Mouse (Mus musculus): ENCODE results near the gene Prrx1. TPM values are rescaled to one million over a fixed set of nuclear protein-coding genes. Genes with fewer than 3 reads are reported as not detected.

The Prrx1 gene
- total and polyA plus RNA-seq, 2 experiments from 2014 or later: 7.1 to 10.5 TPM

DNA sequence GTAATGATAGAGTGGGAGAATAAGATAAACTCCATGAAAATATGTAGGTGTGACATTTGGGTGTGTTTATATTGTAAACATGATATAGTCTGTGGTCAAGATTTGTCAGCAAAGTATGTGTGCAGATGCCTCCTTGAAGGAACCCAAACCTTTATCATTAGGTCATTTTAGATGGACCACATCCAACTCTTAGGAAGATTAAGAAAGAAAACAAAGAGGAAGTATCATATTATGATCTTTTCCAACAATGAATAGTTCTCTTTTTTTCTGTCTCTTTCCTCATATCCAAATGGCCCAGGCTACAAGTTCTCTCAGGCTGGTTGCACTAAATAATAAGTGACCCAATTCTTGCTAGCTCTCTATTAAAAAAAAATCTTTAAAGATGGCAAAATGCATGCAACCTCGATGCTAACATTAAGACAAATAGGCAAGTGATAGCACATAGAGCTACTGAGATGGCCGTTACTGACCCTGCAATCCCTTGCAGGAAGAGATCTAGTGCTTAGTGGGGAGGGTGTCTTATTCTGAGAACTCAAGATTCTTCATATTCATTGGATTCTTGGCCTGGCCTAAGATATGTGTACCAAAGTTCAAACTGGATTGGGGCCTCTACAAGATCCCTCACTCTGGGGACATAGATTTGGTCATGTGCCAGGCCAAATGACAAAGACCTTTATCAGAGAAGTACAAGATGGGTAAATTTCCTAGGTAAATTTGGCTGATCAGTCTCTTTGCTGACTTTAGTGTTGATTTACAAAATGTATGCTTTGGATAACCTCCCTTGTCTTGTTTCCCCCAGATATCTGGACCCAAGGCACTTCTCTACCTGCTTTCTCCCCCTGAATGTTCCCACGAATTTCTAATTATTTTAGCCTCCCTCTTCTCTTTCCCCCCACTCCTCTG, 6.4 kb upstream of the Prrx1 start:
- no peak overlapping the region for H3K27ac ChIP-seq (ENCODE audit: low read depth)
- H3K27me3 ChIP-seq (ENCODE audit: control insufficient read depth, insufficient read depth, low read length): peaks cover 13% of the 10 kb centered on the region
- 57% methylated on average over 3 of the region's 3 CpGs for WGBS
- no peaks in the 10 kb centered on the region for H3K4me1 ChIP-seq (ENCODE audit: control insufficient read depth, insufficient read depth)
- no peak for DNase-seq (ENCODE audit: low spot score)
- no peak for ATAC-seq (ENCODE audit: insufficient read depth, low read depth)
- TF ChIP-seq CTCF (IDR thresholded peaks at IDR 0.05; ENCODE audit: low read depth): no peak
- no peak for TF ChIP-seq EP300 (IDR thresholded peaks at IDR 0.05; ENCODE audit: low read depth)
- H3K4me3 ChIP-seq (ENCODE audit: low read depth, low read length): no peak overlapping the region
- no peak overlapping the region for H3K9ac ChIP-seq (replicated peaks; ENCODE audit: low read depth, low read length)
- H3K4me2 ChIP-seq (ENCODE audit: low read depth, low read length): no peak overlapping the region
- H3K9me3 ChIP-seq (replicated peaks; ENCODE audit: control insufficient read depth, low read length): no peaks in the 10 kb centered on the region
- no peaks in the 10 kb centered on the region for H3K36me3 ChIP-seq (replicated peaks; ENCODE audit: control insufficient read depth, insufficient read depth, low read length)

- DNase-seq (ENCODE audit: low spot score) (no peak), ATAC-seq (ENCODE audit: insufficient read depth, low read depth) (no peak)
- Histone ChIP-seq H3K27me3 (ENCODE audit: control insufficient read depth, insufficient read depth, low read length) (peaks cover 20% of the 10 kb centered on the region), H3K4me1 (ENCODE audit: control insufficient read depth, insufficient read depth) (0 out of 2 replicates have a peak, but pooled peaks cover 10% of the 10 kb centered on the region), H3K4me3 (ENCODE audit: low read depth, low read length) (no peak overlapping the region), H3K9me3 (replicated peaks; ENCODE audit: control insufficient read depth, low read length) (no peaks in the 10 kb centered on the region), H3K27ac (ENCODE audit: low read depth) (no peak overlapping the region), H3K9ac (replicated peaks; ENCODE audit: low read depth, low read length) (no peak overlapping the region), H3K4me2 (ENCODE audit: low read depth, low read length) (no peak overlapping the region), H3K36me3 (replicated peaks; ENCODE audit: control insufficient read depth, insufficient read depth, low read length) (no peaks in the 10 kb centered on the region)
- WGBS: 14% methylated on average over 1 of the region's 1 CpGs
- no peak for TF ChIP-seq CTCF (IDR thresholded peaks at IDR 0.05; ENCODE audit: low read depth)
- no peak for TF ChIP-seq EP300 (IDR thresholded peaks at IDR 0.05; ENCODE audit: low read depth)
These were observed 3.4 kb upstream of the Prrx1 start for GRCm38 (mm10) chr1:163316920-163317319.

DNA sequence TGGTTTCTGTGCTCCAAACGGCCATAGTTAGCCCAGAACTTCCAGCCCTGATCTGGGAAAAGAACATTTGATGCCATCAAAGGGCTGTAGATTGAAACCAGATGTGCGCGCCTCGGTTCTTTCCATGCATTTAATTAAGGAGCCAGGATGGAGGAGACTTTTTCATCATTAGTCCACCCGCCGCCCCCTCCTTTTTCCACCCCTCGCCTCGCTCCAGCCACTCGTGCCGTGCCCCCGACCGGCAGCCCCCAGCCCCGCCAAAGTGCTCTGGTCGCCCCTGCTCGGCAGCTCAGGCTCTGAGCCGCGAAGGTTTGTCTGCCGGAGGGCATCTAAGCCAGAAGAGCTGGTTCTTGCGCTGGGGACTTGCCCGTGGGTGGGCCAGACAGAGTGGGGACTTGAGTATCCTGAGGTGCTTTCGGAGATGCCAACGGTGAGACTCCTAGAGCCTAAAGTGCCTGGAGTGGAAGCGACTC, 1.4 kb upstream of the Prrx1 start:
- H3K4me2 ChIP-seq (ENCODE audit: low read depth, low read length): peak overlapping the region; percentile 94
- H3K27ac ChIP-seq (ENCODE audit: low read depth): no peak overlapping the region
- H3K36me3 ChIP-seq (replicated peaks; ENCODE audit: control insufficient read depth, insufficient read depth, low read length): no peaks in the 10 kb centered on the region
- H3K9me3 ChIP-seq (replicated peaks; ENCODE audit: control insufficient read depth, low read length): no peaks in the 10 kb centered on the region
- H3K4me1 ChIP-seq (ENCODE audit: control insufficient read depth, insufficient read depth): 0 out of 2 replicates have a peak, but pooled peaks cover 10% of the 10 kb centered on the region
- H3K27me3 ChIP-seq (ENCODE audit: control insufficient read depth, insufficient read depth, low read length): peaks cover 32% of the 10 kb centered on the region
- no peak overlapping the region for H3K9ac ChIP-seq (replicated peaks; ENCODE audit: low read depth, low read length)
- 5% methylated on average over 23 of the region's 23 CpGs for WGBS
- TF ChIP-seq EP300 (IDR thresholded peaks at IDR 0.05; ENCODE audit: low read depth) (no peak), CTCF (IDR thresholded peaks at IDR 0.05; ENCODE audit: low read depth) (no peak)
- no peak for DNase-seq (ENCODE audit: low spot score)
- no peak for ATAC-seq (ENCODE audit: insufficient read depth, low read depth)
- peak overlapping the region; percentile 75 for H3K4me3 ChIP-seq (ENCODE audit: low read depth, low read length)

GRCm38 (mm10) chr1:163313921-163314725, 613 bp upstream of the Prrx1 start:
- H3K36me3 ChIP-seq (replicated peaks; ENCODE audit: control insufficient read depth, insufficient read depth, low read length): no peaks in the 10 kb centered on the region
- peak overlapping the region; percentile 74 for H3K9ac ChIP-seq (replicated peaks; ENCODE audit: low read depth, low read length)
- WGBS: 2% methylated on average over 21 of the region's 21 CpGs
- peaks cover 40% of the 10 kb centered on the region for H3K27me3 ChIP-seq (ENCODE audit: control insufficient read depth, insufficient read depth, low read length)
- ATAC-seq (ENCODE audit: insufficient read depth, low read depth): no peak
- H3K27ac ChIP-seq (ENCODE audit: low read depth): peak overlapping the region; percentile 73; the same call in 1 of the 2 replicates
- TF ChIP-seq CTCF (IDR thresholded peaks at IDR 0.05; ENCODE audit: low read depth) (no peak), EP300 (IDR thresholded peaks at IDR 0.05; ENCODE audit: low read depth) (no peak)
- DNase-seq (ENCODE audit: low spot score): no peak
- H3K4me3 ChIP-seq (ENCODE audit: low read depth, low read length): peak overlapping the region; percentile 75
- H3K4me2 ChIP-seq (ENCODE audit: low read depth, low read length): peak overlapping the region; percentile 94
- 0 out of 2 replicates have a peak, but pooled peaks cover 10% of the 10 kb centered on the region for H3K4me1 ChIP-seq (ENCODE audit: control insufficient read depth, insufficient read depth)
- no peaks in the 10 kb centered on the region for H3K9me3 ChIP-seq (replicated peaks; ENCODE audit: control insufficient read depth, low read length)

Data from heart, postnatal 0 days (tissue).